Mouse (Mus musculus) layer of hippocampus, postnatal 36 days (tissue): ENCODE data around the gene Ms4a6c. TPM values are rescaled to one million over a fixed set of nuclear protein-coding genes. Genes with fewer than 3 reads are reported as not detected.
"Not testable (repeated sequence)": the region's sequence is repeated elsewhere in the genome, so short reads cannot be mapped to it uniquely, and the experiment has no call there.

ENCODE experiments used
- DNase-seq, 2 experiments: peaks; one replicate each; pipeline ENCODE4 v3.0.0; 2022
- total RNA-seq, 2 experiments: library from RNA; stranded (reverse); gene quantifications; 2 replicates each; pipeline ENCODE4 v1.2.3; 2021

The Ms4a6c gene
- total RNA-seq: 1 to 10 TPM; 1.2 to 2.3 TPM

GRCm38 (mm10) chr19:11469215-11469614 is at the start of gene Ms4a6c:
TSS of gene Ms4a6c (plus strand) at chr19:11469366.
- not testable (repeated sequence) for DNase-seq

GRCm38 (mm10) chr19:11431209-11431608 is 38.0 kb upstream of the Ms4a6c start:
- DNase-seq: not testable (repeated sequence)

GRCm38 (mm10) chr19:11435058-11435834 is 33.9 kb upstream of the Ms4a6c start:
- no peak for DNase-seq

- DNase-seq: no peak
These were observed 25.8 kb upstream of the Ms4a6c start, which contains the start of gene Ms4a4b for GRCm38 (mm10) chr19:11443338-11443737. TSS of gene Ms4a4b (plus strand) at chr19:11443553.

GRCm38 (mm10) chr19:11443964-11444363 is 25.2 kb upstream of the Ms4a6c start:
- DNase-seq: no peak

- DNase-seq: no peak
These were observed 21.9 kb upstream of the Ms4a6c start for GRCm38 (mm10) chr19:11447238-11447637.

GRCm38 (mm10) chr19:11459041-11459440 is 10.1 kb upstream of the Ms4a6c start:
- not testable (repeated sequence) for DNase-seq

GRCm38 (mm10) chr19:11464795-11465194 is 4.4 kb upstream of the Ms4a6c start:
- not testable (repeated sequence) for DNase-seq

GRCm38 (mm10) chr19:11466471-11466870 is 2.7 kb upstream of the Ms4a6c start:
- DNase-seq: no peak

- DNase-seq: not testable (repeated sequence)
These were observed 805 bp upstream of the Ms4a6c start for GRCm38 (mm10) chr19:11468361-11468760.

- no peak for DNase-seq
These were observed 10.5 kb downstream of the Ms4a6c start for GRCm38 (mm10) chr19:11479714-11480113.

- no peak for DNase-seq
These were observed 13.5 kb downstream of the Ms4a6c start for GRCm38 (mm10) chr19:11482684-11483083.

GRCm38 (mm10) chr19:11483941-11484340 is 14.8 kb downstream of the Ms4a6c start:
- no peak for DNase-seq

GRCm38 (mm10) chr19:11484388-11484787 is 15.2 kb downstream of the Ms4a6c start:
- no peak for DNase-seq

GRCm38 (mm10) chr19:11485266-11485665 is 16.1 kb downstream of the Ms4a6c start:
- DNase-seq: no peak

- peak; percentile 10 to 35 for DNase-seq
These were observed 16.6 kb downstream of the Ms4a6c start, which contains the start of gene Gm8369 for GRCm38 (mm10) chr19:11485746-11486145. TSS of gene Gm8369 (plus strand) at chr19:11485938.

GRCm38 (mm10) chr19:11486599-11486998 is 17.4 kb downstream of the Ms4a6c start:
- DNase-seq: no peak

GRCm38 (mm10) chr19:11491406-11492189 is 22.4 kb downstream of the Ms4a6c start:
- DNase-seq: no peak

GRCm38 (mm10) chr19:11492671-11493070 is 23.5 kb downstream of the Ms4a6c start:
- DNase-seq: no peak

GRCm38 (mm10) chr19:11494519-11494918 is 25.4 kb downstream of the Ms4a6c start:
- no peak for DNase-seq

- DNase-seq: no peak
These were observed 27.2 kb downstream of the Ms4a6c start for GRCm38 (mm10) chr19:11496361-11496760.

- not testable (repeated sequence) for DNase-seq
These were observed 28.1 kb downstream of the Ms4a6c start for GRCm38 (mm10) chr19:11497300-11497699.

GRCm38 (mm10) chr19:11500796-11501195 is 31.6 kb downstream of the Ms4a6c start:
- DNase-seq: no peak
